In the genomic region with DNA sequence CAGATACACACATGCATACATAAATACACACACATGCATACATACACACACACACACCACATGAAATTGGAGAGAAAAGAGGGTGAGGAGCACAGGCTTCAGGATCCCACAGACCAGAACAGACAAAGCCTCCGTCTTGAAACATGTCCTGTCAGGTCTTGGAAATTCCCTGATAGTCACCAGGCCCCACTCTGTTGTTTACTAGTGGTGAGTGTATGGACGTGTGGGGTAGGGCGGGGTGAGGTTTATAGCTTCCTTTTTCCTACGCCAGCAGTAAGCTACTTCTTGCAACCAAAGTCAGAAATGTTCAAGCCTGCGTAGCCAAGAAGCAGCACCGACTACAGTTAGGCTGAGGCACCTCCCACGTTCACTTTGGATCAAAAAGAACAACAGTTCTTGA, we compare ENCODE assay signal across 14 mouse cellular contexts. TPM values are rescaled to one million over a fixed set of nuclear protein-coding genes. Genes with fewer than 3 reads are reported as not detected.
DNase-seq lines count a peak whose midpoint lies in the region; ATAC-seq and TF ChIP-seq lines count a peak whose summit lies in the region.
"Had no signal": no experiment of that assay in that cellular context is flagged by ENCODE, and none has a peak within 500 bp of the region (broad histone marks: within the 10 kb centered on the region; RNA-seq: fewer than 3 reads in every experiment).

No protein-coding gene starts in this region.

- TF ChIP-seq CTCF in bone marrow macrophage, adult 2 months (IDR thresholded peaks at IDR 0.05; ENCODE audit: low read depth, low read length) = no peak

- no peak overlapping the region for H3K4me3 ChIP-seq in bone marrow macrophage, adult 2 months (ENCODE audit: insufficient read depth, low read length)
- H3K4me3 ChIP-seq: midbrain, embryonic 12.5 days; neural tube, embryonic 13.5 days had no signal

- no peak for TF ChIP-seq POLR2A in bone marrow macrophage, adult 2 months (IDR thresholded peaks at IDR 0.05; ENCODE audit: borderline replicate concordance, low read depth, low read length)

- ATAC-seq in megakaryocyte progenitor cell, adult 5-6 weeks (replicated peaks; ENCODE audit: poor library complexity) = peak; percentile 27
- ATAC-seq: hindbrain, embryonic 16.5 days had no signal

- peak; percentile 28 to 55 for DNase-seq in urinary bladder, postnatal 36 days (ENCODE audit: low spot score in 2 of 2)
- DNase-seq in urinary bladder, postnatal 4 days (ENCODE audit: low spot score in 2 of 2) = no peak
- DNase-seq in left cerebral cortex, adult 8-10 months (ENCODE audit: low spot score in 2 of 2) = no peak
- DNase-seq in liver = no peak
- no peak for DNase-seq in c-Kit-positive CD71-positive TER-119-positive erythroid progenitor cells, embryonic 14.5 days (ENCODE audit: low spot score)
- DNase-seq: cerebellum, postnatal 14 days; lung, embryonic 14.5 days; retina, postnatal 1 day; thymus, adult 2 months had no signal

- H3K27ac ChIP-seq in bone marrow macrophage, adult 2 months (ENCODE audit: insufficient read depth, low read depth, low read length) = peak overlapping the region; percentile 83
- H3K27ac ChIP-seq: midbrain, embryonic 12.5 days; neural tube, embryonic 13.5 days had no signal

- H3K4me1 ChIP-seq in bone marrow macrophage, adult 2 months (ENCODE audit: control insufficient read depth, insufficient read depth, low read length) = peaks cover 53% of the 10 kb centered on the region
- H3K4me1 ChIP-seq: midbrain, embryonic 12.5 days had no signal

RNA-seq across cellular contexts. Expression of a gene that starts 24.8 kb away (rescaled TPM):
- polyA plus RNA-seq in bone marrow macrophage, adult 2 months (2012; ENCODE audit: insufficient read depth, insufficient read length, missing spikeins) = 5.4 and 5.8 TPM in 2 replicates
- total RNA-seq in megakaryocyte progenitor cell, adult 5-6 weeks (2015) = 0.37 and 0.39 TPM in 2 replicates
- 0.08 and 1.1 TPM in 2 replicates for total RNA-seq in megakaryocyte progenitor cell, adult 5-6 weeks (2017)
- 10 to 100 TPM; 11.0 to 13.4 (median 12.4) TPM for total RNA-seq in left cerebral cortex, adult 8-10 months (2022)

Comparison
In these comparisons a context has a peak if more than half of its experiments do, and no peak if none do; other contexts are left out.
1. DNase-seq: peak in urinary bladder, postnatal 36 days (2 of 2); none in urinary bladder, postnatal 4 days (0 of 2), left cerebral cortex, adult 8-10 months (0 of 2), liver (single experiment) and c-Kit-positive CD71-positive TER-119-positive erythroid progenitor cells, embryonic 14.5 days (single experiment).
2. RNA of a gene that starts 24.8 kb away (total RNA-seq): 11.0 to 13.4 TPM in left cerebral cortex, adult 8-10 months; 0.08 to 1.1 TPM in megakaryocyte progenitor cell, adult 5-6 weeks; every median in the first group is over 4 times any median in the second.